Mouse (Mus musculus): Measurements from ENCODE around the gene Zfp385b.

DNA sequence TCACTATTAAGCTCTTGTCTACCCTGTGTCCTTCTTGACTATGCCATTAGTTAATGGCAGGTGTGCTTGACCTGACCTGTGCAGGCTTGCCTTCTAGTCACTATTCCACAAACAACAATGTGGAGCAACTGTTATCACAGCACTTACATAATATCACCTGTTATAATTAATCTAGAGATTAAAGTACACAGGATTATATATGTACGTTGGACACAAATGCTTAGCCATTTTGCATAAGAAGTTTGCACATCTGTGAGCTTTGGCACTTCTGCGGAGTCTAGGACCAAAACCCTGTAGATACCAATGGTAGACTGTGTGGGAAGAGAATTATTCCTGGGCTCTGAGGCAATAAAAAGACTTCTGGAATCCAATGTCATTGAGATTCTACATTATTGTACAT is 165.8 kb downstream of the Zfp385b start:
- TF ChIP-seq CTCF (IDR thresholded peaks at IDR 0.05; ENCODE audit: extremely low read depth, insufficient read depth, low read length) (no peak), POLR2A (IDR thresholded peaks at IDR 0.05; ENCODE audit: extremely low read depth, insufficient read depth, low read length) (no peak)

Measured in cortical plate, adult 2 months (tissue).